Mouse (Mus musculus) kidney, adult 2 months (tissue): Measurements from ENCODE around the gene Rac1. TPM values are rescaled to one million over a fixed set of nuclear protein-coding genes. Genes with fewer than 3 reads are reported as not detected.

Experiments
- DNase-seq: peaks from one replicate; pipeline ENCODE4 v3.0.0; 2021
- H3K27ac ChIP-seq: fragments of 200-500 bp; 2 replicates; pipeline ENCODE4 v1.5.1; 2012; ENCODE audit warnings: low read depth, low read length, control low read depth, inconsistent platforms; ENCODE audit not compliant: insufficient read depth
- H3K27me3 ChIP-seq: fragments of 200-500 bp; replicated peaks from 2 replicates; pipeline ENCODE4 v1.6.1; 2012; ENCODE audit warnings: mild to moderate bottlenecking, moderate library complexity, low read length, inconsistent platforms; ENCODE audit not compliant: control insufficient read depth, insufficient read depth
- H3K36me3 ChIP-seq: fragments of 200-500 bp; 2 replicates; pipeline ENCODE4 v1.6.1; 2012; ENCODE audit warnings: mild to moderate bottlenecking, moderate library complexity, low read length, inconsistent platforms; ENCODE audit not compliant: control insufficient read depth, insufficient read depth
- H3K4me1 ChIP-seq: fragments of 200-500 bp; 2 replicates; pipeline ENCODE4 v1.6.1; 2011; ENCODE audit warnings: low read length; ENCODE audit not compliant: control insufficient read depth, insufficient read depth
- H3K4me3 ChIP-seq: fragments of 200-500 bp; 2 replicates; pipeline ENCODE4 v1.5.1; 2011; ENCODE audit warnings: mild to moderate bottlenecking, low read depth, low read length, control low read depth; ENCODE audit not compliant: insufficient read depth
- CTCF ChIP-seq: fragments of 200-500 bp; conservative IDR thresholded peaks from 2 replicates; pipeline ENCODE4 v1.5.1; 2011; ENCODE audit warnings: low read depth, mild to moderate bottlenecking, control low read depth, low read length, moderate library complexity, mixed read lengths; ENCODE audit not compliant: insufficient read depth, insufficient read length
- POLR2A ChIP-seq: fragments of 200-500 bp; IDR thresholded peaks from one replicate; pipeline ENCODE4 v1.6.1; 2011; ENCODE audit warnings: low read depth, low read length, control low read depth
- WGBS: fragments of 180-500 bp; shearing (Covaris S2); methylation state at CpG from one replicate; pipeline ENCODE4 v1.1.7; 2018; 5-methylcytosine and 5-hydroxymethylcytosine counted together
- polyA plus RNA-seq: library from polyadenylated mRNA; depleted of rRNA; stranded (reverse); fragments of >200 nt; gene quantifications from 2 replicates; pipeline ENCODE4 v1.2.3, GENCODE M21; 2012; rRNA removed

Gene Rac1
- polyA plus RNA-seq, 1 experiment: 277 TPM

DNA sequence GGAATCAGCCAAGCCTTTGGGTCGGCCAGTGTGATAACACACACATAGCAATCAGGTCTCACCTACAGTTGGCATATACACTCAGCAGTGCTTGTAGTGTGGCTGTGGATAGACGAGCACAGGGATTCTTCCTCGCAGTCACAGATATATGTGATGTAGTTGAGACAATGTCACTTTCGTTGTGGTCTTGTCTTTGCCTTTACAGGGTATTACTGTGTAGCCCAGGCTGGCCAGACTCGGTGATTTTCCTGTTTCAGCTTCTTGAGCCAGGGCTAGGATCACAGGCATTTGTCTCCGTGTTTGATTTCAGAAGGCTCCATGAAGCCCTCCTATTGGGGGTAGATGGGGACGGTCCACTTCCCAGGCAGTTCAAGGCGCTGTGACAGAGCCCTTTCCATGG is 58.2 kb downstream of the Rac1 start:
- H3K4me3 ChIP-seq: no peak overlapping the region
- H3K27ac ChIP-seq: no peak overlapping the region
- H3K36me3 ChIP-seq: no peaks in the 10 kb centered on the region
- no peak for TF ChIP-seq POLR2A
- no peak for TF ChIP-seq CTCF
- no peak for DNase-seq
- H3K27me3 ChIP-seq: no peaks in the 10 kb centered on the region
- WGBS: 96% methylated on average over 8 of the region's 8 CpGs
- H3K4me1 ChIP-seq: no peaks in the 10 kb centered on the region; the same call in 1 of the 2 replicates

DNA sequence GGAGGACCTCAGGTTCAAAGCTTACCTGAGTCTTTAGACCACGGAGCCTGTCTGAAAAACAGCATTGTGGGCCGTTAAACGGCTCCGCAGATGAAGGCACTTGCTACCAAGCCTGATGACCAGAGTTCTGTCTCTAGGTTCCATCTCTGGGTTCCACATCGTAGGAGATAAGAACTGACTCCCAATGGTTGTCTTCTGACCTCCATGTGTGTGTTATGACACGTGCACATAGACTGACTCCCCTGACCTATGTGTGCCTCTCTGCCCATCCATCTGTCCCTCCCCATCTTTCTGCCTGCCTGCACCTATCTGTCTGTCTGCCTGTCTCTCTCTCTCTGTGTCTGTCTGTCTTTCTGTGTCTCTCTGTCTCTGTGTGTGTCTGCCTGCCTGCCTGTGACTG is 59.9 kb downstream of the Rac1 start:
- Histone ChIP-seq H3K27me3 (no peaks in the 10 kb centered on the region), H3K4me3 (no peak overlapping the region), H3K4me1 (peaks cover 3% of the 10 kb centered on the region; the same call in 1 of the 2 replicates), H3K27ac (no peak overlapping the region), H3K36me3 (no peaks in the 10 kb centered on the region)
- DNase-seq: no peak
- TF ChIP-seq CTCF (no peak), POLR2A (no peak)
- 90% methylated on average over 6 of the region's 6 CpGs for WGBS

DNA sequence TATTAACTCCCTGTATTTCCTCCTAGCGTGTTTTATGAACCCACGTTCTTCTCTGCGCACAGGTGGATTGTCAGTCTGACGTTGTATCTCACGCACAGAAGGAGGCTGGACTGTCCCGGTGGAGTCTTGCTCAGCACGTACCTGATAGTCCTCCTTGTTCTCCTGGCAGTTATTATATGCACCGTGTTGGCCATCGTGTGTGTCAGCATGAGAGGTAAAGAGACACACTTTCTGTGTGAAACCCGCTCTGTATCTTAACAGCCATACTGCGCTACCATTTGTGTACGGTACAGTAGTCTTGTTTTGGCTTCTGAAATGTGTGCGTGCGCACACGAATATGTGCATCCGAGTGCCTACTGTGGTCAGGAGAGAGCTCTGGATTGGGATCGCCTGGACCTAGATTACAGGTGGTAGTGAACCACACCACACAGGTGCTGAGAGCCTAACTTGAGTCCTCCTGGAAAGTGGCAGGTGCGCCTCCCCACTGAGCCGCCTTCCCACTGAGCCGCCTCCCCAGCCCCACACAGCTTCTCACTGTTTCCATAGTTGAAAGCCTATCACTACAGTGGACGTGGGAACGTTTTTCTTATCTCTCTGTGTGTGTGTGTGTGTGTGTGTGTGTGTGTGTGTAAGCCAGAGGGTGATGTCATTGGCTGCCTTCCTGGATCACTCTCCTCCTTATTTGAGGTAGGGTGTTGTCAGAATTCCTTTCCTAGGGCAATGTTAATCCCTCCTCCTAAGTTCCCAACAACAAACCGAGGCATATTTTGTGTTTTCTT is 60.8 kb downstream of the Rac1 start:
- no peak for DNase-seq
- peaks cover 3% of the 10 kb centered on the region; the same call in 1 of the 2 replicates for H3K4me1 ChIP-seq
- H3K27ac ChIP-seq: no peak overlapping the region
- no peak overlapping the region for H3K4me3 ChIP-seq
- H3K27me3 ChIP-seq: no peaks in the 10 kb centered on the region
- TF ChIP-seq POLR2A (no peak), CTCF (no peak)
- no peaks in the 10 kb centered on the region for H3K36me3 ChIP-seq
- WGBS: 94% methylated on average over 23 of the region's 23 CpGs

DNA sequence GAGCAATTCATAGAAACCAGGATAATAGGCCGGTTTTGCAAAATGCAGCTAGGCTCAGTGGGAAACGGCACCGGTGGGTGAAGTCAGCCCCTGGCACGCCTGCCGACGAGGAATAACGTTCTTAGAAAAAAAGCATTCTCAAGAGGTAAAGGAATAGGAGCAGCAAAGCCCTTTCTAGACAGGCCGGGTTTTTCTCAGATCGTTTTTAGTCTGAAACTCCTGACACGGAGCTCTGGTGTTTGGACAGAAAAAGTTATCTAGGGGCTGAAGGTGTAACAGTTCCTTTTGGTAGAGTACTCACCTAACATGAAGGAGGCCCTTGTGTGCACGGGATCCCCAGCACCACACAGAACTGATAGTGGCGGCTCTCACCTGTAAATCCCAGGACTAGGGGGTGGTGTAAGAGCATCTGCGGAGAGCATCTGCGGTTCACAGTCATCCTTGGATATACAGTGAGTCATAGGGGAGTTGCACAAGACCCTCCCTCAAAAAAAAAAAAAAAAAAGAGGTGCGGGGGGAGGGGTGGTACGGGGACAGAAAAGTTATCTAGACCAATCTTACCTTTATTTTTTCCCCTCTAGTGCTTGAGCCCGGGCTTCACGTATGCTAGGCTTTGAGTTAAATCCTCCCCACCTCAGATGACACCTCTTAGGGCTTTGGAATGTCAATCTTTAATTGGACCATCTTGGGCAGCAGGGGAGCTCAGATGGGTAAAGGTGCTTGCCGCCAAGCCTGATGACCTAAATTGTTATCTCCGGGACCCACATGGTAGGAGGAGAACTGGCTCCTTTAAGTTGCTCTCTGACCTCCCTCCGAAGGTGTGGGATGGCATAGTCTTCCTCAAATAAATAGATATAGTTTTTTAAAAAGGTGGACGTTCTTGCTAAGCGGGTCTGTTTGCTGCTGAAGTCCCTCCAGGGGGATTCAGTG is 62.4 kb downstream of the Rac1 start:
- TF ChIP-seq POLR2A: no peak

DNA sequence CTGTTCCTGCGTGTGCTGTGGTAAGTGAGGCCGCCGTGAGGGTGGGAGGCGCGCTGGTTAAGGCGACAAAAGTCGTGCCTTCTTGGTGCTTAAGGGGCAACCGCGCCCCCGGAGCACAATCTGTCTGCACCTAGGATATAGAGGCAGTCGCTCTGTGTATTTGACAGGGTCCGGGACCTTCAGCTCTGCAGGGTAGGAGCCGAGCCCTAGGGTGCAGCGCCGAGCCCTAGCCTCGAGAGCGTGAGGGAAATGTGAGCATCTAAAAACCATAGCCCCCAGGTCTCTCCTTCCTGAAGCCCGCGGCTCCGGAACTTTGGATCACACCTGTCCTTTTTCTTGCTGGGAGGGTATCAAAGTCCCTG is 63.1 kb downstream of the Rac1 start:
- no peak for DNase-seq
- Histone ChIP-seq H3K4me3 (peak overlapping the region; percentile 83), H3K36me3 (no peaks in the 10 kb centered on the region), H3K27me3 (no peaks in the 10 kb centered on the region), H3K27ac (no peak overlapping the region), H3K4me1 (peaks cover 3% of the 10 kb centered on the region; the same call in 1 of the 2 replicates)
- no peak for TF ChIP-seq CTCF
- no peak for TF ChIP-seq POLR2A
- WGBS: under 1% methylated on average over 20 of the region's 20 CpGs

More for the DNA sequence above, 62.4 kb downstream of the Rac1 start:
- H3K4me1 ChIP-seq: peaks cover 3% of the 10 kb centered on the region; the same call in 1 of the 2 replicates
- H3K27ac ChIP-seq: no peak overlapping the region
- WGBS: 46% methylated on average over 23 of the region's 23 CpGs
- no peaks in the 10 kb centered on the region for H3K27me3 ChIP-seq
- peak overlapping the region; percentile 83 for H3K4me3 ChIP-seq
- no peaks in the 10 kb centered on the region for H3K36me3 ChIP-seq
- no peak for DNase-seq

DNA sequence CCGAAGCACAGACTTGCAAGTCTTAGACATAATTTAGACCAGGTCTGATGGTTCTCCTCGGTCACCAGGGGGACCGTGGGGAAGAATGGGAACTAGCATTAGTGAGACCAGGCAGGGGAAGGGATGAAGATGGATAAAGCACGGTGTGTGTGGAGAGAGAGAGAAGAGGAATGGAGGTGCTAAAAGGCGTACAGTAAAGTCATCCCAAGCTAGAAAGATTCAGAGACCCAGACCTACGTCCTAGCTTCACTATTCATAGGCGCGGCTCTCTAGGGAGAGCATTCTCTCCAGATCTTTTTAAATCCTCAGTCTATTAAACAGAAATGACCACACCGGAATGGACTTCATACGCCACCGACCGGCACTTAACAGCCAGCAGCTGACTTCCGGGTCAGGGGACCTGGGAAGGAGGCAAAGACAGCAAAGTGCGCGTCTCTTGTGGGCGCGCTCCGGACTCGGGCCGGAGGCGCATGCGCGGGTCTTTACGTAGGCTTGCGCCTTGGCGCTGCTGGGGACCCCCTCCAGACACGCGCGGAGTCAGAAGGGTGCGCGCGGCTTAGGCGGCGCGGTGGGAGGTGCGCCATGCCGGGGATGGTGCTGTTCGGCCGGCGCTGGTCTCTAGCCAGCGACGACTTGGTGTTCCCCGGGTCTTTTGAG is 63.6 kb downstream of the Rac1 start, which contains the start of gene Daglb:
Gene Daglb, plus strand, starts transcription at position 485 of the 657 bp plus-strand sequence.
- no peaks in the 10 kb centered on the region for H3K27me3 ChIP-seq
- H3K36me3 ChIP-seq: no peaks in the 10 kb centered on the region
- peak within 1 kb of the TSS; percentile 18; the same call in 1 of the 2 replicates for H3K27ac ChIP-seq
- TF ChIP-seq POLR2A: peak; percentile 48
- no peak for TF ChIP-seq CTCF
- DNase-seq: peak; percentile 92
- H3K4me3 ChIP-seq: peak within 1 kb of the TSS; percentile 83
- WGBS: 2% methylated on average over 43 of the region's 43 CpGs
- peaks cover 3% of the 10 kb centered on the region; the same call in 1 of the 2 replicates for H3K4me1 ChIP-seq

DNA sequence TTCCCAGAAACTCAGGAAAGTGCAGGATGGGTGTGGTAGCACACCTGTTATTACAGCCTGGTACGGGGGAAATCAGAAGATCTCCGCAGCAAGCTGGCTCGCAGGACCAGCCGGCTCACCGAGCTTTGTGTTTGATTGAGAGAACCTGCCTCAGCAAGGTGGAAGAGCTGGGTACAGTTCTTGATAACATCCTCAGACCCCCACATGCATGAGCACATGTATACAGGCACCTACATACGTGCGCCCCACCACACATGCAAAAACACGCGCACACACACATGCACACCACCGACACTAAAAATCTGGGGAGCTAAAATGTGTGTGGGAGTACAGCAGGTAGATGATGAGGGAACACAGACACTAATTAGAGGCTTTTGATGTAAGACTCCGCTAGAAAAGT is 64.2 kb downstream of the Rac1 start:
- Histone ChIP-seq H3K36me3 (no peaks in the 10 kb centered on the region), H3K4me3 (peak overlapping the region; percentile 83; the same call in 1 of the 2 replicates), H3K27me3 (no peaks in the 10 kb centered on the region), H3K4me1 (peaks cover 3% of the 10 kb centered on the region; the same call in 1 of the 2 replicates), H3K27ac (no peak overlapping the region)
- no peak for TF ChIP-seq CTCF
- TF ChIP-seq POLR2A: no peak
- 85% methylated on average over 11 of the region's 11 CpGs for WGBS
- DNase-seq: no peak

Other genes with a start within 250 kb of the Rac1 start
- gene Zfp853, start 234.4 kb downstream of the Rac1 start, polyA plus RNA-seq: 0.99 and 1.1 TPM in 2 replicates
- 17.9 and 18.1 TPM in 2 replicates for gene E130309D02Rik, start 212.7 kb downstream of the Rac1 start, polyA plus RNA-seq
- gene Zdhhc4, start 198.8 kb downstream of the Rac1 start, polyA plus RNA-seq: 80.6 and 85.0 TPM in 2 replicates
- gene Grid2ip, start 170.7 kb downstream of the Rac1 start, polyA plus RNA-seq: 0.13 TPM in 1 of 2 replicates, not detected in the other
- gene Kdelr2, start 124.2 kb downstream of the Rac1 start, polyA plus RNA-seq: 91.8 and 99.4 TPM in 2 replicates
- 11.7 TPM in 2 replicates for gene Daglb, start 63.5 kb downstream of the Rac1 start, polyA plus RNA-seq
- gene Cyth3, start 94.4 kb upstream of the Rac1 start, polyA plus RNA-seq: 22.8 and 25.0 TPM in 2 replicates
- 3.9 and 4.3 TPM in 2 replicates for gene Usp42, start 204.2 kb upstream of the Rac1 start, polyA plus RNA-seq